Mouse (Mus musculus): Measurements from ENCODE around the gene Tbcb. TPM values are rescaled to one million over a fixed set of nuclear protein-coding genes. Genes with fewer than 3 reads are reported as not detected.

The Tbcb gene
- polyA plus RNA-seq, 1 experiment = 2.6 TPM

GRCm38 (mm10) chr7:30232631-30233148 is 618 bp upstream of the Tbcb start:
- peaks cover 24% of the 10 kb centered on the region for H3K36me3 ChIP-seq (ENCODE audit: control insufficient read depth)
- H3K9me3 ChIP-seq (ENCODE audit: control insufficient read depth, low read length) = no peaks in the 10 kb centered on the region
- H3K4me1 ChIP-seq (ENCODE audit: control insufficient read depth) = peaks cover 28% of the 10 kb centered on the region
- peak overlapping the region; percentile 79 for H3K4me3 ChIP-seq (replicated peaks)
- TF ChIP-seq TAL1 (IDR thresholded peaks at IDR 0.05; ENCODE audit: low read length) = no peak
- no peak for TF ChIP-seq GATA1 (IDR thresholded peaks at IDR 0.05; ENCODE audit: low read length)
- H3K27me3 ChIP-seq (ENCODE audit: control insufficient read depth) = no peaks in the 10 kb centered on the region

GRCm38 (mm10) chr7:30231328-30231668 is 774 bp downstream of the Tbcb start:
- Histone ChIP-seq H3K27me3 (ENCODE audit: control insufficient read depth) (no peaks in the 10 kb centered on the region), H3K4me3 (replicated peaks) (peak overlapping the region; percentile 79), H3K4me1 (ENCODE audit: control insufficient read depth) (peaks cover 28% of the 10 kb centered on the region), H3K36me3 (ENCODE audit: control insufficient read depth) (peaks cover 36% of the 10 kb centered on the region), H3K9me3 (ENCODE audit: control insufficient read depth, low read length) (no peaks in the 10 kb centered on the region)
- TF ChIP-seq GATA1 (IDR thresholded peaks at IDR 0.05; ENCODE audit: low read length) (no peak), TAL1 (IDR thresholded peaks at IDR 0.05; ENCODE audit: low read length) (no peak)

GRCm38 (mm10) chr7:30224206-30224605 is 7.9 kb downstream of the Tbcb start:
- no peak for TF ChIP-seq TAL1 (IDR thresholded peaks at IDR 0.05; ENCODE audit: low read length)
- no peak for TF ChIP-seq GATA1 (IDR thresholded peaks at IDR 0.05; ENCODE audit: low read length)
- Histone ChIP-seq H3K27me3 (ENCODE audit: control insufficient read depth) (no peaks in the 10 kb centered on the region), H3K36me3 (ENCODE audit: control insufficient read depth) (peaks cover 32% of the 10 kb centered on the region), H3K9me3 (ENCODE audit: control insufficient read depth, low read length) (peaks cover 3% of the 10 kb centered on the region; the same call in 1 of the 2 replicates), H3K4me1 (ENCODE audit: control insufficient read depth) (peaks cover 25% of the 10 kb centered on the region), H3K4me3 (replicated peaks) (no peak overlapping the region)

- Histone ChIP-seq H3K9me3 (ENCODE audit: control insufficient read depth, low read length) (peaks cover 3% of the 10 kb centered on the region; the same call in 1 of the 2 replicates), H3K36me3 (ENCODE audit: control insufficient read depth) (peaks cover 24% of the 10 kb centered on the region), H3K4me3 (replicated peaks) (no peak overlapping the region), H3K27me3 (ENCODE audit: control insufficient read depth) (no peaks in the 10 kb centered on the region), H3K4me1 (ENCODE audit: control insufficient read depth) (peaks cover 30% of the 10 kb centered on the region)
- TF ChIP-seq GATA1 (IDR thresholded peaks at IDR 0.05; ENCODE audit: low read length) = no peak
- no peak for TF ChIP-seq TAL1 (IDR thresholded peaks at IDR 0.05; ENCODE audit: low read length)
Observed at GRCm38 (mm10) chr7:30222205-30222604, 9.9 kb downstream of the Tbcb start.

- Histone ChIP-seq H3K4me3 (replicated peaks) (no peak overlapping the region), H3K27me3 (ENCODE audit: control insufficient read depth) (no peaks in the 10 kb centered on the region), H3K9me3 (ENCODE audit: control insufficient read depth, low read length) (peaks cover 3% of the 10 kb centered on the region; the same call in 1 of the 2 replicates), H3K36me3 (ENCODE audit: control insufficient read depth) (peaks cover 18% of the 10 kb centered on the region), H3K4me1 (ENCODE audit: control insufficient read depth) (peaks cover 36% of the 10 kb centered on the region)
- no peak for TF ChIP-seq TAL1 (IDR thresholded peaks at IDR 0.05; ENCODE audit: low read length)
- no peak for TF ChIP-seq GATA1 (IDR thresholded peaks at IDR 0.05; ENCODE audit: low read length)
Observed at GRCm38 (mm10) chr7:30221433-30221832, 10.6 kb downstream of the Tbcb start.

GRCm38 (mm10) chr7:30220008-30220356 is 12.1 kb downstream of the Tbcb start:
- Histone ChIP-seq H3K9me3 (ENCODE audit: control insufficient read depth, low read length) (peaks cover 3% of the 10 kb centered on the region; the same call in 1 of the 2 replicates), H3K4me1 (ENCODE audit: control insufficient read depth) (peaks cover 36% of the 10 kb centered on the region), H3K27me3 (ENCODE audit: control insufficient read depth) (no peaks in the 10 kb centered on the region), H3K4me3 (replicated peaks) (peak overlapping the region; percentile 58), H3K36me3 (ENCODE audit: control insufficient read depth) (peaks cover 10% of the 10 kb centered on the region)
- no peak for TF ChIP-seq TAL1 (IDR thresholded peaks at IDR 0.05; ENCODE audit: low read length)
- no peak for TF ChIP-seq GATA1 (IDR thresholded peaks at IDR 0.05; ENCODE audit: low read length)

- Histone ChIP-seq H3K36me3 (ENCODE audit: control insufficient read depth) (peaks cover 9% of the 10 kb centered on the region), H3K4me3 (replicated peaks) (peak overlapping the region; percentile 58), H3K27me3 (ENCODE audit: control insufficient read depth) (no peaks in the 10 kb centered on the region), H3K4me1 (ENCODE audit: control insufficient read depth) (peaks cover 36% of the 10 kb centered on the region), H3K9me3 (ENCODE audit: control insufficient read depth, low read length) (peaks cover 3% of the 10 kb centered on the region; the same call in 1 of the 2 replicates)
- TF ChIP-seq GATA1 (IDR thresholded peaks at IDR 0.05; ENCODE audit: low read length) (no peak), TAL1 (IDR thresholded peaks at IDR 0.05; ENCODE audit: low read length) (no peak)
Observed at GRCm38 (mm10) chr7:30219293-30220007, 12.6 kb downstream of the Tbcb start.

GRCm38 (mm10) chr7:30217277-30217676 is 14.8 kb downstream of the Tbcb start:
- no peak for TF ChIP-seq TAL1 (IDR thresholded peaks at IDR 0.05; ENCODE audit: low read length)
- TF ChIP-seq GATA1 (IDR thresholded peaks at IDR 0.05; ENCODE audit: low read length) = no peak
- Histone ChIP-seq H3K4me1 (ENCODE audit: control insufficient read depth) (peaks cover 30% of the 10 kb centered on the region), H3K27me3 (ENCODE audit: control insufficient read depth) (no peaks in the 10 kb centered on the region), H3K4me3 (replicated peaks) (no peak overlapping the region), H3K9me3 (ENCODE audit: control insufficient read depth, low read length) (no peaks in the 10 kb centered on the region), H3K36me3 (ENCODE audit: control insufficient read depth) (no peaks in the 10 kb centered on the region)

- Histone ChIP-seq H3K27me3 (ENCODE audit: control insufficient read depth) (no peaks in the 10 kb centered on the region), H3K9me3 (ENCODE audit: control insufficient read depth, low read length) (no peaks in the 10 kb centered on the region), H3K4me3 (replicated peaks) (no peak overlapping the region), H3K36me3 (ENCODE audit: control insufficient read depth) (no peaks in the 10 kb centered on the region), H3K4me1 (ENCODE audit: control insufficient read depth) (peaks cover 24% of the 10 kb centered on the region)
- no peak for TF ChIP-seq GATA1 (IDR thresholded peaks at IDR 0.05; ENCODE audit: low read length)
- TF ChIP-seq TAL1 (IDR thresholded peaks at IDR 0.05; ENCODE audit: low read length) = no peak
Observed at GRCm38 (mm10) chr7:30216723-30217151, 15.3 kb downstream of the Tbcb start.
